Mouse (Mus musculus) heart, embryonic 15.5 days (tissue): ENCODE results near the gene Zic4. TPM values are rescaled to one million over a fixed set of nuclear protein-coding genes. Genes with fewer than 3 reads are reported as not detected.

Source experiments
- ATAC-seq: fragments of 200-750 bp; cut with Nextera tagmentation; replicated peaks from 2 replicates; pipeline ENCODE4 v1.8.0; 2017; ENCODE audit warnings: low read depth, moderate TSS enrichment; ENCODE audit not compliant: insufficient number of reproducible peaks, insufficient read depth, low FRiP score
- H3K27ac ChIP-seq: fragments of 300-500 bp; sonication (generic); 2 replicates; pipeline ENCODE4 v1.5.1; 2015; ENCODE audit warnings: mild to moderate bottlenecking, inconsistent platforms
- H3K27me3 ChIP-seq: fragments of 300-500 bp; sonication (generic); 2 replicates; pipeline ENCODE4 v1.6.1; 2015; ENCODE audit warnings: inconsistent platforms
- H3K36me3 ChIP-seq: fragments of 300-500 bp; sonication (generic); 2 replicates; pipeline ENCODE4 v1.6.1; 2015; ENCODE audit warnings: mild to moderate bottlenecking, inconsistent platforms
- H3K4me1 ChIP-seq: fragments of 300-500 bp; sonication (generic); replicated peaks from 2 replicates; pipeline ENCODE4 v1.6.1; 2015; ENCODE audit warnings: inconsistent platforms
- H3K4me2 ChIP-seq: fragments of 300-500 bp; sonication (generic); 2 replicates; pipeline ENCODE4 v1.6.1; 2015; ENCODE audit warnings: inconsistent platforms, mild to moderate bottlenecking, moderate library complexity
- H3K4me3 ChIP-seq: fragments of 300-500 bp; sonication (generic); 2 replicates; pipeline ENCODE4 v1.5.1; 2015; ENCODE audit warnings: mild to moderate bottlenecking, inconsistent platforms
- H3K9ac ChIP-seq: fragments of 300-500 bp; sonication (generic); 2 replicates; pipeline ENCODE4 v1.6.1; 2015; ENCODE audit warnings: mild to moderate bottlenecking, inconsistent platforms
- H3K9me3 ChIP-seq: fragments of 300-500 bp; sonication (generic); replicated peaks from 2 replicates; pipeline ENCODE4 v1.6.1; 2016; ENCODE audit warnings: inconsistent platforms
- WGBS: fragments of 180-500 bp; shearing (Covaris S2); methylation state at CpG from one replicate; pipeline ENCODE4 v1.1.7; 2015; ENCODE audit warnings: mixed read lengths; 5-methylcytosine and 5-hydroxymethylcytosine counted together
- polyA plus RNA-seq: library from polyadenylated mRNA; unstranded; fragments of >200 nt; fragmentation: Nextera tagmentation; extraction: Ambion mirVana; gene quantifications from 2 replicates; pipeline ENCODE4 v1.2.1, GENCODE M21; 2015

The Zic4 gene
- polyA plus RNA-seq, 1 experiment from 2014 or later = not detected

DNA sequence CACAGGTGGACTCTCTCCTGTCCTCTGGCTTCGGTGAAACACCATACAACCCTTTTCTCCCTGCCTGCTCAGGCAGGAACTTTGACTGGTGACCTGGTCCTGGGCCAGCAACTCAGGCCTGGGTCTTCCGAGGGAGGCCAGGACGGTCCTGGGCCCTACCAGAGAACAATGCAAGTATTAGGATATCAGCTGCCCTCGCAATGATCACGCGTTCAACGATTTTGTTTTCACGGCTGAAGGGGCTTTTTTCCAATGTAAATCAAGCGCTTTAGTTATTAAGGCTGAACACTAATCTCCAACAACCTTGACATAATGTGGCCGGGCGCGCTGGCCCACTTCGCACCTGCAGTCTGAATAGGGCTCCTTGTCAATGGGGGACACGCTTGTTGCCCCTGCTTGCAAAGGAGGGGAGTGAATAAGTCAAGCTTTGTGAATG is 32.0 kb downstream of the Zic4 start:
- H3K27me3 ChIP-seq = peaks cover 96% of the 10 kb centered on the region
- WGBS = 3% methylated on average over 14 of the region's 14 CpGs
- H3K27ac ChIP-seq = no peak overlapping the region
- H3K4me1 ChIP-seq = no peaks in the 10 kb centered on the region
- ATAC-seq = no peak
- no peak overlapping the region for H3K9ac ChIP-seq
- no peak overlapping the region for H3K4me2 ChIP-seq
- H3K9me3 ChIP-seq = no peaks in the 10 kb centered on the region
- H3K36me3 ChIP-seq = no peaks in the 10 kb centered on the region
- H3K4me3 ChIP-seq = no peak overlapping the region

DNA sequence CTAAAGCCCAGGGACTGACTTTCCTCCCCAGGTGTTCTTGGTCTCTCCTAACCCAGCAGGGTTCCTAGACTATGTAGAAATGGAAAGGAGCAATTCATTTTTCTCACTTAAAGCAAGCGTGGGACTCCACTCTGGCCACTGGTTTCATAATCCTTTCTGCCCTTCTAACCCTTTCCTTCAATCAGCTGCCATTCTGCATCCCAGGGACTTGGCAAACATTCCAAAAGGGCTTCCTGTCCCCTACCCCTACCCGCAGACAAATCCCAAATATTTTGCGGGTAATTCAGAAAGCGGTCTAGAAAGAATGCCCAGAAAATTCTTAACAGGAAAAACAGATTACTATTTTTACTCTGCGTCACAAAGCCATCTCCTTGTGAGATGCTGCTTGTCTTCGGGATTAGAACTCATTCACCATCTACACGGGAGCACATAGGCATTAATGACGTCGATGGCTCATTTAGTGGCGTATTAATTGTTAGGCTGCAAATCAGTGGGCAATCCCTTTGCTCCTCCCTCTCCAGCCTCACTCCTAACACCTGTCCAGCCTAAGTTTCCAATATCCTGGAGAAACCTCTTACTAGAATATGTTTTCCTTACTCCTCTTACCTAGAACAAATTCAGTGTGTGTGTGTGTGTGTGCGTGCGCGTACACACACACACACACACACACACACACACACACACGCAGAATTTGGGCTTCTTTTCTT is 33.0 kb downstream of the Zic4 start:
- H3K27me3 ChIP-seq = peaks cover 96% of the 10 kb centered on the region
- H3K9ac ChIP-seq = no peak overlapping the region
- H3K9me3 ChIP-seq = no peaks in the 10 kb centered on the region
- 12% methylated on average over 14 of the region's 14 CpGs for WGBS
- H3K4me2 ChIP-seq = no peak overlapping the region
- ATAC-seq = no peak
- no peak overlapping the region for H3K27ac ChIP-seq
- no peak overlapping the region for H3K4me3 ChIP-seq
- H3K36me3 ChIP-seq = no peaks in the 10 kb centered on the region
- H3K4me1 ChIP-seq = no peaks in the 10 kb centered on the region

DNA sequence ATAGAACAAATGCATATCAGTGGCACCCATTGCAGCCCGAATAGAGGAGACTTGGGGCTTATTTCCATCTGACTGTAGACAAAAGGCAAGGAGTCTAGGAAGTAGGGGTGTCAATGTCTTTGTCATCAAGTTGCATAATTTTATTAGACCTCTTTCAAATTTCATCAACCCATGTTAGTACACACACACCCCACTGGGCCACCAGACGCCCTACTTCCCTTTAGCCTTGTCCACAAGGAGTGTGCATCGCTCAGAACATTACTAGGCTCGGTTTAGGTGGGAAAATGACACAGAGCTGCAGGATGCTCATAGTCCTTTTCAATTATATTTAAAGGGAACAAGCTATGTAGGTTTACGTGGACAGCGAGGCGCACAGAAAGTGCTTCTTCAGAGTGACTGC is 37.8 kb downstream of the Zic4 start:
- H3K9ac ChIP-seq = no peak overlapping the region
- no peaks in the 10 kb centered on the region for H3K9me3 ChIP-seq
- no peak for ATAC-seq
- no peak overlapping the region for H3K4me3 ChIP-seq
- H3K4me1 ChIP-seq = no peaks in the 10 kb centered on the region
- no peak overlapping the region for H3K4me2 ChIP-seq
- 18% methylated on average over 7 of the region's 7 CpGs for WGBS
- peaks cover 97% of the 10 kb centered on the region for H3K27me3 ChIP-seq
- H3K27ac ChIP-seq = no peak overlapping the region
- no peaks in the 10 kb centered on the region for H3K36me3 ChIP-seq

- Histone ChIP-seq H3K36me3 (no peaks in the 10 kb centered on the region), H3K9ac (no peak overlapping the region), H3K4me1 (no peaks in the 10 kb centered on the region), H3K27me3 (peaks cover 97% of the 10 kb centered on the region), H3K9me3 (no peaks in the 10 kb centered on the region), H3K4me2 (no peak overlapping the region), H3K4me3 (no peak overlapping the region), H3K27ac (no peak overlapping the region)
- no peak for ATAC-seq
- 12% methylated on average over 8 of the region's 8 CpGs for WGBS
Observed at GRCm38 (mm10) chr9:91400482-91401093, 38.4 kb downstream of the Zic4 start.

- no peaks in the 10 kb centered on the region for H3K36me3 ChIP-seq
- H3K27ac ChIP-seq = no peak overlapping the region
- H3K4me3 ChIP-seq = no peak overlapping the region
- H3K9me3 ChIP-seq = no peaks in the 10 kb centered on the region
- no peak overlapping the region for H3K9ac ChIP-seq
- H3K4me2 ChIP-seq = no peak overlapping the region
- under 1% methylated on average over 10 of the region's 10 CpGs for WGBS
- H3K4me1 ChIP-seq = no peaks in the 10 kb centered on the region
- no peak for ATAC-seq
- H3K27me3 ChIP-seq = peaks cover 97% of the 10 kb centered on the region
Observed at GRCm38 (mm10) chr9:91401471-91401870, 39.3 kb downstream of the Zic4 start.

DNA sequence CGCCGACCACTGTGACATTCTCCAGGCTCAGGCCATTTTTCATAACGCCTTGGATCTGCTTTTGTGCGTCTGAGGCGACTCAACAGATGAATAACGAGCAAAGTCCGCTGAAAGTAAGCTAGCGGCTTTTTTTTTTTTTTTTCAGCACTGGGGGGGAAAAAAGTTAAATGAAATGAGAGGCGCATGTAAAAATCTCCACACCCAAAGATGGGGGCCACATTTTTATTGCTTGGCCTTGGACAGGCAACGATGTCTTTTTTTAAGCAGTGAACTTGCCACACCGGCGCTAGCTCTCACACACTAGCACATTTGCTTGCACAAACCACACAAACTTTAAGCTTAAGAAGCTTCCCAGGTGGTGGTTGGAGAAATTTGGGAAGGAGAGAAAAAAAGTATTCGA is 42.0 kb downstream of the Zic4 start:
- H3K4me1 ChIP-seq = no peaks in the 10 kb centered on the region
- no peak overlapping the region for H3K4me2 ChIP-seq
- no peak overlapping the region for H3K4me3 ChIP-seq
- no peaks in the 10 kb centered on the region for H3K9me3 ChIP-seq
- no peak overlapping the region for H3K9ac ChIP-seq
- peaks cover 91% of the 10 kb centered on the region for H3K27me3 ChIP-seq
- 3% methylated on average over 13 of the region's 13 CpGs for WGBS
- ATAC-seq = no peak
- no peak overlapping the region for H3K27ac ChIP-seq
- H3K36me3 ChIP-seq = no peaks in the 10 kb centered on the region

GRCm38 (mm10) chr9:91404905-91405752 is 42.9 kb downstream of the Zic4 start:
- Histone ChIP-seq H3K4me3 (no peak overlapping the region), H3K27ac (no peak overlapping the region), H3K36me3 (no peaks in the 10 kb centered on the region), H3K27me3 (peaks cover 91% of the 10 kb centered on the region), H3K9me3 (no peaks in the 10 kb centered on the region), H3K9ac (no peak overlapping the region), H3K4me1 (no peaks in the 10 kb centered on the region), H3K4me2 (no peak overlapping the region)
- under 1% methylated on average over 27 of the region's 27 CpGs for WGBS
- no peak for ATAC-seq

DNA sequence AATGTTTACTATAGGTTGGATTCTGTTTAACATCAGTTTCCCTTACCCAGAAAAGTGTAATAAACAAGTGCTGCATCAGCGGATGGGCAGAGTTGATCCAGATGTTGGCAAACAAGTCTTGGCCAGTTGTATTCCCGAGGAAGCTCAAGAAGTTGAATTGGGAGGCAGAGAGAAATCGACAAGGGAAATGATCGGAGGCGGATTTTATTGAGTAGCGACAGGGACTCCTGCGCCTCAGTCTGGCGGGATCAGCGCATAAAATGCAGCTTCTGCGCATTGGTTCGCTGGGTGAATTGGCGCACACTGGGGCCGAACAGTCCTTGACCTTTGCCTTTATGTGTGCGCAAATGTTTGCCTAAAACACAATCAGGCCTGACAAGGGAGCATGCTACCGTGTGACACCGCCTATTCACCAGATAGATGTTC is 43.6 kb downstream of the Zic4 start:
- H3K4me2 ChIP-seq = no peak overlapping the region
- no peak overlapping the region for H3K9ac ChIP-seq
- H3K27me3 ChIP-seq = peaks cover 91% of the 10 kb centered on the region
- 2% methylated on average over 16 of the region's 16 CpGs for WGBS
- H3K4me1 ChIP-seq = no peaks in the 10 kb centered on the region
- ATAC-seq = no peak
- no peak overlapping the region for H3K4me3 ChIP-seq
- no peaks in the 10 kb centered on the region for H3K9me3 ChIP-seq
- no peak overlapping the region for H3K27ac ChIP-seq
- H3K36me3 ChIP-seq = no peaks in the 10 kb centered on the region

GRCm38 (mm10) chr9:91406258-91406763 is 44.1 kb downstream of the Zic4 start:
- no peaks in the 10 kb centered on the region for H3K36me3 ChIP-seq
- under 1% methylated on average over 6 of the region's 6 CpGs for WGBS

DNA sequence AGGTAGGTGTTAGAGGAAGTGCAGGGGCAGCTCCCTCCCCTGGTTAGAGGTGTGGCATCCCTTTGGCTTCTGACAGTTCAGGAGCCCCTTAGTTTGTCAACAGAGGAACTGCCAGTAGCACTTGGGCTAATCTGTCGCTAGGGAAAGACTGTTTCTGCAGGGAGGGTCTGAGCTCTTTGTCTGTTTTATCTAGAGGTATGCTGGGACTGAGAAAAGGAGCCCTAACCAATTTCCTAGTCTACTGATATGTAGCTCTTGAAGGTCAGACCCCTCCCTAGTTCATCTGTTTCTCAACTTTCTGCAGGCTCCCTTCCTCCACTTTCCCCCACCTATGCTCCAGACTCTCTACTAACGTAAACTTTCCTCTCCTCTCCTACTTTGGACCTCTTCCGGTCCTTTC is 47.6 kb downstream of the Zic4 start:
- Histone ChIP-seq H3K9me3 (no peaks in the 10 kb centered on the region), H3K27ac (no peak overlapping the region), H3K4me3 (no peak overlapping the region), H3K4me1 (no peaks in the 10 kb centered on the region), H3K9ac (no peak overlapping the region), H3K27me3 (peaks cover 80% of the 10 kb centered on the region), H3K36me3 (no peaks in the 10 kb centered on the region), H3K4me2 (no peak overlapping the region)
- ATAC-seq = no peak
- 0% methylated on average over 3 of the region's 3 CpGs for WGBS

More at GRCm38 (mm10) chr9:91406258-91406763, 44.1 kb downstream of the Zic4 start:
- H3K4me3 ChIP-seq = no peak overlapping the region
- H3K27ac ChIP-seq = no peak overlapping the region
- no peak for ATAC-seq
- H3K4me1 ChIP-seq = no peaks in the 10 kb centered on the region
- H3K27me3 ChIP-seq = peaks cover 91% of the 10 kb centered on the region
- H3K9me3 ChIP-seq = no peaks in the 10 kb centered on the region
- H3K4me2 ChIP-seq = no peak overlapping the region
- no peak overlapping the region for H3K9ac ChIP-seq

- 2% methylated on average over 12 of the region's 12 CpGs for WGBS
- Histone ChIP-seq H3K27me3 (peaks cover 76% of the 10 kb centered on the region), H3K27ac (no peak overlapping the region)
Observed at GRCm38 (mm10) chr9:91414007-91414661, 51.9 kb downstream of the Zic4 start.

More at GRCm38 (mm10) chr9:91414007-91414661, 51.9 kb downstream of the Zic4 start:
- Histone ChIP-seq H3K9me3 (no peaks in the 10 kb centered on the region), H3K9ac (no peak overlapping the region), H3K4me1 (no peaks in the 10 kb centered on the region), H3K4me3 (no peak overlapping the region), H3K36me3 (no peaks in the 10 kb centered on the region), H3K4me2 (no peak overlapping the region)
- ATAC-seq = no peak
